Mouse (Mus musculus) common myeloid progenitor, adult 5-6 weeks (primary cell): Measurements from ENCODE around the gene Ttc29. TPM values are rescaled to one million over a fixed set of nuclear protein-coding genes. Genes with fewer than 3 reads are reported as not detected.
A peak's percentile ranks its signal among the peaks of the same experiment; 100 is the strongest.

ENCODE experiments used
- ATAC-seq: replicated peaks from 2 replicates; pipeline ENCODE4 v1.8.0; 2016; ENCODE audit warnings: low read depth, mild to moderate bottlenecking, moderate TSS enrichment, inconsistent platforms; ENCODE audit not compliant: poor library complexity, severe bottlenecking
- total RNA-seq: library from RNA; stranded (forward); fragments of 200-1000, 187-1606 nt; gene quantifications from 2 replicates; pipeline ENCODE4 v1.2.3, GENCODE M21; 2017

The Ttc29 gene
- total RNA-seq, 1 experiment from 2014 or later, result not detected

GRCm38 (mm10) chr8:78390756-78391155, 177.7 kb downstream of the Ttc29 start:
- no peak for ATAC-seq

- ATAC-seq, result no peak
Measured at GRCm38 (mm10) chr8:78419272-78419671, 206.2 kb downstream of the Ttc29 start.

GRCm38 (mm10) chr8:78420101-78420503, 207.0 kb downstream of the Ttc29 start:
- ATAC-seq, result 0 out of 2 replicates have a peak, but pooled peaks have one; percentile 29

GRCm38 (mm10) chr8:78423937-78424336, 210.8 kb downstream of the Ttc29 start:
- ATAC-seq, result no peak

GRCm38 (mm10) chr8:78426455-78426854, 213.4 kb downstream of the Ttc29 start:
- ATAC-seq, result no peak

DNA sequence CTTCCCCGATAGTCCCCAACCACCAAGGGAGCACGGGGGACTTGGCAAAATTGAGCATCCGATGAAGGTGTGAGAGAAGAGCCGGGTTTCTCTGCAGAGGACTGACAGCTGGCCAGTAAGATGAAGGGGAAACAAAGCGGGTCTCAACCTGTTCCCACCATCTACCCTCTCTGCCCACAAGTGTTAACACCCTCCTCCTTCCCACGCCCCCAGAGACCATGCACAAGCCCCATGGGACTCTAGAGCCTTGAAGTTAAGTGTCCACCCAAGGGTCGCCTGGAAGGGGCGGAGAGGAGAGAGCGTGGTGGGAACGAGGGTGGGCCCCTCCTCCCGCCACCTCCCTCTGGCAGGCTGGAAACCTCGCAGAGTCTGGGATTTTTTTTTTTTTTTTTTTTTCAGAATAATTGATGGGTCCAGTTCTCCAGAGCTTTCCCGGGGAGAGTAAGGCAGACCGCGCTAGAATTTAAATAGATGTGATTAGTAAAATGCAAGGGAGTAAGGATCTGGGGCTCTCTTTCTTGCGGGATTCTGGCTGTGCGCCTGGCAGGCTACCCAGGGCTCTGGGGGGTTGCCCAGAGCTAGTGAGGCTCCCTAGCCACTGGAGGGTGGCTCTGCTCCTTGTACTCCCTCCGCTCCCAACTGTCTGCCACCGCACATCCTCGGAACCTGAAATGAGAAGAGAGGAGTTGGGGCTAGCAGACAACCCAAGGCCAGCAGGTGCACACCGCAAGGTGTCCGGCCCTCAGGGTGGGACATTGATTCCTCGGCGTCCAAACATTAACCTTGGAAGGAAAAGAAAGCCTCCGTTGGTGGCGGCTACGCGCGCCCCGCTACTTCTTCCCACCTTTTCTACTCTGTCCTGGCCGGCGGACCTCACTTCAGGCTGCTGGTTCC, 214.0 kb downstream of the Ttc29 start:
- no peak for ATAC-seq

- ATAC-seq, result no peak
Measured at GRCm38 (mm10) chr8:78427769-78428130, 214.7 kb downstream of the Ttc29 start.

GRCm38 (mm10) chr8:78428148-78428547, 215.1 kb downstream of the Ttc29 start:
- ATAC-seq, result no peak

DNA sequence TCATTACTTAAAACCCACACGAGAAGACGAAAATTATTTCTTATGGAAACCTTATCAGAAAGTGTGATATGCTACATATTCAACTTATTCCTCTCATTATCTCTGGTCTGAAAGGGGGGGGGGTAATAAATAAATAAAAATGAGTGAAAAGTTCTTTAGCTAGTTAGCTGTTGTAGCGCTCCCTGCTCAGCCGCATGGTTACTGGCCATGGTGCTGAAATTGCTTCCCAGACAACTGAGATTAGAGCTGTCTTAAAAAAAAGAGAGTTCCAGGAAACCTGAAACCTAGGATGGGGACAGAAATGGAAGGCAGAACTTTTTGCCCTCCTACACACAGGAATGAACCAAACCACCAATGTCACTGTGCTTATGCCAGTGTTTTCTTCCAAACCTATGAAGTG, 218.3 kb downstream of the Ttc29 start:
- 0 out of 2 replicates have a peak, but pooled peaks have one; percentile 50 for ATAC-seq

- no peak for ATAC-seq
Measured at GRCm38 (mm10) chr8:78432451-78432850, 219.4 kb downstream of the Ttc29 start.

GRCm38 (mm10) chr8:78433318-78433717, 220.2 kb downstream of the Ttc29 start:
- ATAC-seq, result no peak

DNA sequence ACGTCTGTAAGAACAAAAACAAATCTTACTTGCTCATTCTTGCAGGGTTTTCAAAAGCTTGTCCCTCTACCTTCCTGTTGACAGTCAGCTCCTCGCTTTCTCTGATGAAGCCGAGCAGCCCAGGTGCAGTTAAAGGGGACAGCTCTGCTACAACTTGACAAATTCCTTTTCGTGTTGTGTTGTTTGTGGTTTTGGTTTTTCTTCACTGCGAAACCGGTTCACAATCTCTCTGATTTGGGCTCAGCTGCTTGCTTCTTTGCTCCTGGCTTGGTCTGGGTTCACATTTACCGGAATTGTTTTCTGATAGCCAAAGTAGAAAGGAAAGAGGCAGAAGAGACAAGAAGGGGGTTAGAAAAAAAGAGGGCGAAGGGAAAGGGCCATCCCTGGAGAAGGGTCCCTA, 221.2 kb downstream of the Ttc29 start:
- ATAC-seq, result no peak

DNA sequence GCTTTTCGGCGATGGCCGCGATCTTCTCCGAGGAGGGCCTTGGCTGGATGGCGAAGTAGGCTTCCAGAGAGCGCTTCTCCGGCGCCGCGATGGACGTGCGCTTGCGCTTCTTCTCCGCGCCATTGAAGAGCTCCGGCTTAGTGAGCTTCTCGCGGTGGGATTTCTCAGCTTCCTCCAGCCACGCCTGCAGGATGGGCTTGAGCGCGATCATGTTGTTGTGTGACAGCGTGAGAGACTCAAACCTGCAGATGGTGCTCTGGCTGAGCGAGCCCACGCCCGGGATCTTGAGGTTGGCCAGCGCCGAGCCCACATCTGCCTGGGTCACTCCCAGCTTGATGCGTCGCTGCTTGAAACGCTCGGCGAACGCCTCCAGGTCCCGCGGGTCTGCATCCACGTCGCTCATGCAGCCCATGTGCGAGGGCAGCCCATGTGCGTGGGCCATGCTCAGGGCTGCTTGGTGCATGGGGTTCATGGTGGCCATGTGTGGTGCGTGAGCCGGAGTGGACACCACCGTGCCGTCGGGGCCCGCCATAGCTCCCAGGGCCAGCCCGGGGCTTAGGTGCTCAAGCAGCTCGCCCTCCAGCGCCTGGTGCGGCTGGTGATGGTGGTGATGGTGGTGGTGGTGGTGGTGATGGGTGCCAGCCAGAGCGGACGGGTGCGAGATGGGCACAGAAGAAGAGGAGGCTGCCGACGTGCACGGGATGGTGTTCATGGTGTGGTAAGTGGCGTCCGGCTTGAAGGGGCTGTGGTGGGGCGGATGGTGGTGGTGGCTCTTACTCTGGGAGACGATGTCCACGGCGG, 221.9 kb downstream of the Ttc29 start:
- ATAC-seq, result no peak

- no peak for ATAC-seq
Measured at GRCm38 (mm10) chr8:78435624-78435960, 222.5 kb downstream of the Ttc29 start.

DNA sequence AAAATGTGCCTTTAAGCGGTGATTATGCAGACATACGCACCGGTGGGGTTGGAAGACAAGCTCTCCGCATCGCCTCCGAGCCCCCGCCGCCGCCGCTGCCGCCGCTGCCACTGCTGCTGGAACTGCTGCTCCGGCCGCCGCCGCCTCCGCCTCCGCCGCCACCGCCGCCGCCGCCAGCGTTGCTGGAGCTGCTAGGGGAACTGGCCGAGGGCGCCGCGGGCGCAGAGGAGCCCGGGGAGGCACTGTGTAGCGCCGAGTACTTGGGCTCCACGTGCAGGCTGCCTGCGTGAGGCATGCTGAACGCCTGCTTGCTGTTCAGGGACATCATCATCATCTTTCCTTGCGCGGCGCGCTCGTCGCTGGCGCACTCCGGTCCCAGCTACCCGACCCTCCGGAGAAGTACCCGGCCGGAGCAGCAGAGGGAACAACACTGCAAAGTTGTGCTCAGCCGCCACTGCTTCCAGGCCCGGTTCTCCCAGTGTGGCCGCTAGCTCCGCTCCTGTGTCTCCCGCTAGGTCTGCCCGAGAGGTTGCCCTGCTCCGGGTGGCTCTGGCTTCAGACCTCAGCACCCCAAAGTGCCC, 223.1 kb downstream of the Ttc29 start, which contains the start of gene Pou4f2:
Pou4f2 (minus strand) TSS at position 575 of the 581 bp plus-strand sequence.
- peak; percentile 33; the same call in 1 of the 2 replicates for ATAC-seq

DNA sequence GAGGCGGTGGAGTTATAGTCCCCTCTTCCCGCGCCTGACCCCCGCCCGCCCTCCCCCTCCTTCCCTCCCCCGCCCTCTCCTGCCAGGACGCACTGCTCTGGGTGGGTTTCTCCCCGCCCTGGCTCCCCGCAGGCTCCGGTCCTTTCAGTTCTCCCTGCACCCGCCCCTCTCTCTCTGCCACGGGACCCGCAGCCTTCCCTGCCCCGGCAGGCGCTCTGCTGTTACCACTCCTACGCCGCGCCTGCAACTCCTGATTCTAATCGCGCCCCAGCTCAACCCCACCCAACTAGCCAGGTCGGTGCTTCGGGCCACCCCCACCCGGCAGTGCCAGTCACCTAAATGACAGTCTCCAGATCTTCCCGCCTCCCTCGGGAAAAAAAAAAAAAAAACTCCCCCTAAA, 223.6 kb downstream of the Ttc29 start:
- ATAC-seq, result no peak

GRCm38 (mm10) chr8:78437140-78438045, 224.3 kb downstream of the Ttc29 start:
- ATAC-seq, result no peak

DNA sequence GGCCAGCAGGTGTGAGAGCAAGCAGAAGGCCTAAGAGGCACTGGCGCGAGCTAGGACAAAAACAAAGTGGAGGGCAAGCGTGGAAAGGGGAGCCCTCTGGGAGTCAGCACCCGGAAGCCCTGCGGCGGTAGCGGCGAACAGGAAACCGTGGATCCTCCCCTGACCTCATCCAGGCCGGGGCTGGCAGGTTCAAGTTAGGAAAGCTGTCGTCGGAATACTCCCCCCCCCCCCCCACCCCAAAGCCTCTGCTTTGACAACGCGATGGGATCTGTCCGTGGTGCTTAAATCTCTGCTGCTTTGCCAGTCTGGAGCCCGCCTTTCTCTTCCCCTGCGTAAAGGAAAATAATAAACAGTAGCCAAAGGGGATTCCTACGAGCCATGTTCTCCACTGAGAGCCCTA, 225.0 kb downstream of the Ttc29 start:
- peak; percentile 48 for ATAC-seq

GRCm38 (mm10) chr8:78442781-78443180, 229.7 kb downstream of the Ttc29 start:
- no peak for ATAC-seq
